Mouse (Mus musculus): ENCODE results near the gene Ethe1. TPM values are rescaled to one million over a fixed set of nuclear protein-coding genes. Genes with fewer than 3 reads are reported as not detected.
A peak's percentile ranks its signal among the peaks of the same experiment; 100 is the strongest.

Gene Ethe1
- polyA plus RNA-seq, 1 experiment: 18.2 TPM

GRCm38 (mm10) chr7:24622967-24623366 lies 35.6 kb downstream of the Ethe1 start:
- Histone ChIP-seq H3K4me1 (ENCODE audit: control insufficient read depth, insufficient read depth, low read length) (no peaks in the 10 kb centered on the region), H3K27ac (ENCODE audit: insufficient read depth, low read depth, low read length) (no peak overlapping the region), H3K4me3 (ENCODE audit: insufficient read depth, low read length) (no peak overlapping the region)
- no peak for TF ChIP-seq CTCF (IDR thresholded peaks at IDR 0.05; ENCODE audit: low read depth, low read length)
- TF ChIP-seq POLR2A (IDR thresholded peaks at IDR 0.05; ENCODE audit: borderline replicate concordance, low read depth, low read length): no peak

GRCm38 (mm10) chr7:24628685-24629610 lies 41.6 kb downstream of the Ethe1 start:
- TF ChIP-seq POLR2A (IDR thresholded peaks at IDR 0.05; ENCODE audit: borderline replicate concordance, low read depth, low read length): no peak
- no peak for TF ChIP-seq CTCF (IDR thresholded peaks at IDR 0.05; ENCODE audit: low read depth, low read length)
- Histone ChIP-seq H3K27ac (ENCODE audit: insufficient read depth, low read depth, low read length) (no peak overlapping the region), H3K4me3 (ENCODE audit: insufficient read depth, low read length) (peak overlapping the region; percentile 53), H3K4me1 (ENCODE audit: control insufficient read depth, insufficient read depth, low read length) (0 out of 2 replicates have a peak, but pooled peaks cover 2% of the 10 kb centered on the region)

DNA sequence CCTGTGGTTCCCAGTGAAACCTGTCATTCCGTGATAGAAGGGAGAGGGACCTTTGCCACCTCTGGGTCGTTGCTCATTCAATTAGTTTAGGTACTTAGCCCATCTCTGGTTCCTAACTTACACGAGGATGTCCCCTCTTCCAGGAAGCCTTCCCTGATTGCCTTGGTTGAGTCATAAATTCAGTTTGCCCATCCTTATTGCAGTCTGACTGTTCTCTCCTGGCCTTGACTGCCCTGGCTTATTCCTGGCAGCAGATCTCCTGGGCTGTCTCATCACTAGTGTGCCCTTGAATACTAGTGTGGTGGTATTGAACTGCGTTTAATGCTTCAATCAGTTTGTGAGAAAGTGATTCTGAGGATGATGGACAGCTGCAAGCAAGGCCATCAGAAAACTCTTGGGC lies 42.3 kb downstream of the Ethe1 start:
- H3K4me3 ChIP-seq (ENCODE audit: insufficient read depth, low read length): no peak overlapping the region
- H3K27ac ChIP-seq (ENCODE audit: insufficient read depth, low read depth, low read length): no peak overlapping the region
- 0 out of 2 replicates have a peak, but pooled peaks cover 2% of the 10 kb centered on the region for H3K4me1 ChIP-seq (ENCODE audit: control insufficient read depth, insufficient read depth, low read length)
- TF ChIP-seq POLR2A (IDR thresholded peaks at IDR 0.05; ENCODE audit: borderline replicate concordance, low read depth, low read length): no peak
- TF ChIP-seq CTCF (IDR thresholded peaks at IDR 0.05; ENCODE audit: low read depth, low read length): no peak

DNA sequence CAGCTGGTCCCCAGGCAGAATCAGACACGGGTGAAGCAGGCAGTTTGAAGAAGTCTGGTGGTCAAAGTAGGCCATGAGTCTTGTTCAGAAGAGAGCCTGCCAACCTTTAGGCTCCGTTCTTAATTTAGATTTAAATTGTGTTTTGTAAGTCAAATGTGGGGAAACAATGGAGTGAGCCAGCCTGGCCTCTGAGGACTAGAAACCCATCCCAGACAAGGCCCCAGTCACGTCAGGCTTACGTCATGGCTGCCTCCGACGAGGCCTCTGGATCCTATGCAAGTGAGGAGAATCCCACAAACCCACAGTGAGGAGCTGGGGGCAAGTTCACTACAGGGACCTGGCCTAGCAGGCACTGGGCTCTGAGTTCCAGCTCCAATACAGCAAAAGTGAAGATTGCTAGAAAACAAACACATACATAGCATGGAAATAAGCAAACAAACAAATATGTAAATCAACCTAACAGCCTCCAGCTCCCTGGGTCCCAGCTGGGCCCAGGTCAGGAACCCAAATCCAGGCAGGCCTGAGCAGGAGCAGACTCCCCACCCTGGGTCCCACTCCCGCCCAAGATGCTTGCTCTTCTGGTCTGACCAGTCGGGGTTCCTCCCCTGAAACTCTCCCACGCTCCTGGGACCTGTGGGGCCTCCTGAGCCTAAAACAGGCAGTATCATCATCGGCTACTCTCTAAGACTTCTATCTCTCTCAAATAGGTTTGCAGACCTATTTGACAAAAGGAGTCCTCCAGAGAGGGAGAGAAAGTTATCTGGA lies 43.0 kb downstream of the Ethe1 start:
- Histone ChIP-seq H3K4me1 (ENCODE audit: control insufficient read depth, insufficient read depth, low read length) (0 out of 2 replicates have a peak, but pooled peaks cover 2% of the 10 kb centered on the region), H3K4me3 (ENCODE audit: insufficient read depth, low read length) (no peak overlapping the region), H3K27ac (ENCODE audit: insufficient read depth, low read depth, low read length) (no peak overlapping the region)
- TF ChIP-seq CTCF (IDR thresholded peaks at IDR 0.05; ENCODE audit: low read depth, low read length): no peak
- no peak for TF ChIP-seq POLR2A (IDR thresholded peaks at IDR 0.05; ENCODE audit: borderline replicate concordance, low read depth, low read length)

GRCm38 (mm10) chr7:24636264-24636663 lies 48.9 kb downstream of the Ethe1 start, which contains the start of gene Lypd3:
TSS of gene Lypd3 (plus strand) at chr7:24636550.
- H3K4me1 ChIP-seq (ENCODE audit: control insufficient read depth, insufficient read depth, low read length): no peaks in the 10 kb centered on the region
- no peak within 1 kb of the TSS for H3K4me3 ChIP-seq (ENCODE audit: insufficient read depth, low read length)
- no peak for TF ChIP-seq POLR2A (IDR thresholded peaks at IDR 0.05; ENCODE audit: borderline replicate concordance, low read depth, low read length)
- no peak for TF ChIP-seq CTCF (IDR thresholded peaks at IDR 0.05; ENCODE audit: low read depth, low read length)
- no peak within 1 kb of the TSS for H3K27ac ChIP-seq (ENCODE audit: insufficient read depth, low read depth, low read length)

DNA sequence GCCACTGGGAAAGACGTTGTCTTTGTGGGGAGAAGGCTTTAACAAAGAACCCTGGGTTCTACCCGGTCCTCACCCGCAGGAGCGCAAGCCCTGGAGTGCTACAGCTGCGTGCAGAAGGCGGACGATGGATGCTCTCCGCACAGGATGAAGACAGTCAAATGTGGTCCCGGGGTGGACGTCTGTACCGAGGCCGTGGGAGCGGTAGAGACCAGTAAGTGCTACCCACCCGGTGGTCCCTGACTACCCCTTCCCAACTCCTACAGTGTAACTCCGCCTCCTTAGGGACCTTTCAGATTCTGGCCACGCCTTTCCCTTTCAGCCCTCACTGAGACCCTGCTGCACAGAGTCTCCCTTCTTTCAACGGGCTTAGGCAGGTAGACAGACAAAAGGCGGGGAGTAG lies 49.7 kb downstream of the Ethe1 start:
- TF ChIP-seq CTCF (IDR thresholded peaks at IDR 0.05; ENCODE audit: low read depth, low read length) (no peak), POLR2A (IDR thresholded peaks at IDR 0.05; ENCODE audit: borderline replicate concordance, low read depth, low read length) (no peak)
- no peak overlapping the region for H3K27ac ChIP-seq (ENCODE audit: insufficient read depth, low read depth, low read length)
- H3K4me1 ChIP-seq (ENCODE audit: control insufficient read depth, insufficient read depth, low read length): no peaks in the 10 kb centered on the region
- no peak overlapping the region for H3K4me3 ChIP-seq (ENCODE audit: insufficient read depth, low read length)

DNA sequence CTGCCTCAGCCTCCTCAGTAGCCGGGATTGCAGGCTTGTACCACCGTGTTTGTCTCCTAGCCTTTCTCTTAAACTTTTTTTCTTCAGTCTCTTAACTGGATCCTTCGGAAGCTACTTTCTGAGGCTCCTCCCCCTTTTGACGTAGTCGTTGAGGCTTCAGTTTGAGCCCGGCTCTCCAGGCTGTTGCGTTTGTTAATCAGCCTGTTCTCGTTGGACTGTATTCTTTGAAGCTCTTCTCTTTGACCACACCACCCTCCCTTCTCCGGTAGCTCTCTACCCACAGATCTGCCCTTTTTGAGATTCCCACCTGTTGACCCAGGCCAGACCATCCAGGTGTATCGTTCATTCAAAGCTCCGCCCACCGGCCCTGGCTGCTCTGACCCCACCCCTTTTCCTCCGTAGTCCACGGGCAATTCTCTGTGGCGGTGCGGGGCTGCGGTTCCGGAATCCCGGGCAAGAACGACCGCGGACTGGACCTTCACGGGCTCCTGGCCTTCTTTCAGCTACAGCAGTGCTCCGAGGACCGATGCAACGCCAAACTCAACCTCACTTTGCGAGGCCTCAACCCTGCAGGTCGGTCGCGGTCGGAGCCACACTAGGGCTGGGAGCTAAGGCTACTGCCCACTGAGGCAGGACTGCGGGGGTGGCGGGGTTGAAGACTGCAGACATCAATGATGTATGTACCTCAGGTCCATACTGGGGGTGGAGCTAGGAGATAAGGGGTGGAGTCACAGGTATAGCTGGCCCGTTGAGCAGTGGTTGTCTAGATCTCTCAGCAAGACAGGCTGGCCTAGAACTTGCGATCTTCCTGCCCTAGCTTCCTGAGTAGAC lies 50.9 kb downstream of the Ethe1 start:
- TF ChIP-seq CTCF (IDR thresholded peaks at IDR 0.05; ENCODE audit: low read depth, low read length) (no peak), POLR2A (IDR thresholded peaks at IDR 0.05; ENCODE audit: borderline replicate concordance, low read depth, low read length) (no peak)
- H3K27ac ChIP-seq (ENCODE audit: insufficient read depth, low read depth, low read length): no peak overlapping the region
- H3K4me1 ChIP-seq (ENCODE audit: control insufficient read depth, insufficient read depth, low read length): no peaks in the 10 kb centered on the region
- peak overlapping the region; percentile 55 for H3K4me3 ChIP-seq (ENCODE audit: insufficient read depth, low read length)

DNA sequence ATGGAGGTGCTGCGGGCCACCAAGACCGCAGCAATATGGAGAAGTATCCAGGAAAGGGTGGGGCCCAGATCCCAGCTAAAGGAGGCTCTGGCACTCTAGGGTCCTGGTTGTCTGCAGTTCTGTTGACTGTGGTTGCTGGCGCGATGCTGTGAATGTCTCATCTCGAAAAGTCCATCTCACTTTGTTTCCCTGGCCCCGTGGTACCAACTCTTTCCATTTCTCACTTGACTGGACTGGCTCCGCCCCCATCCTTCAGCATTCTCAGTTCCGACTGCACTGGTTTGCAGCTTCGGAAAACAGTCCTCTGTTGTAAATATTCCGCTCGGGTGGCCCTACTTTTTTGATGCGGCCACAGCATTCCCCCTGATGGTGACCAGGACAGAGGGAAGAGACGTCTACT lies 53.1 kb downstream of the Ethe1 start:
- TF ChIP-seq POLR2A (IDR thresholded peaks at IDR 0.05; ENCODE audit: borderline replicate concordance, low read depth, low read length) (no peak), CTCF (IDR thresholded peaks at IDR 0.05; ENCODE audit: low read depth, low read length) (no peak)
- Histone ChIP-seq H3K4me3 (ENCODE audit: insufficient read depth, low read length) (no peak overlapping the region), H3K27ac (ENCODE audit: insufficient read depth, low read depth, low read length) (no peak overlapping the region), H3K4me1 (ENCODE audit: control insufficient read depth, insufficient read depth, low read length) (no peaks in the 10 kb centered on the region)

- no peak overlapping the region for H3K4me3 ChIP-seq (ENCODE audit: insufficient read depth, low read length)
- TF ChIP-seq CTCF (IDR thresholded peaks at IDR 0.05; ENCODE audit: low read depth, low read length): peak; percentile 91
- TF ChIP-seq POLR2A (IDR thresholded peaks at IDR 0.05; ENCODE audit: borderline replicate concordance, low read depth, low read length): no peak
- H3K4me1 ChIP-seq (ENCODE audit: control insufficient read depth, insufficient read depth, low read length): no peaks in the 10 kb centered on the region
- no peak overlapping the region for H3K27ac ChIP-seq (ENCODE audit: insufficient read depth, low read depth, low read length)
Measured at GRCm38 (mm10) chr7:24642491-24642890, 55.1 kb downstream of the Ethe1 start.

Data from bone marrow macrophage, adult 2 months (primary cell).